Mouse (Mus musculus): Measurements from ENCODE around the gene Adarb1. TPM values are rescaled to one million over a fixed set of nuclear protein-coding genes. Genes with fewer than 3 reads are reported as not detected.

Gene Adarb1
- 15.5 and 19.5 TPM in 2 replicates for polyA plus RNA-seq (2014; fragmentation: Nextera tagmentation; extraction: Ambion mirVana)

DNA sequence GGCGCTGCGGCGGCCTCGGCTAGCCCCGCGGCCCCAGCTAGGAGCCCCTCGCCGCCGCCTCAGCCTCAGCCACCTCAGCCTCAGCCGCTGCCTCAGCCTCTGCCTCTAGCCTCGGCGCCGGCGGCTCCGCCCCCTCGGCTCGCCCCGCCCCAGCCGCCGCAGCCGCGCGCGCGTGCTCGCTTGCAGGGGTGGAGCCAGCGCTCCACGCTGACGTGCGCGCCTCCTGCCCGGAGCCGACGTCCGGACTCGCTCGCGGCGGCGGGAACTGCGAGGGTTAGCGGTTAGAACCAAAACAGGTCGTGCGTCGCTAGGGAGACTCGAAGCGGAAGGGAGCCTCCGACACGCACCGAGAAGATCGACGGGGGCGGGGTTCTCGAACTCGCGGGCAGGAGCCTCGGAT, at the start of gene Adarb1:
Gene Adarb1 (minus strand): TSS at position 133 of the 400 bp plus-strand sequence.
- Histone ChIP-seq H3K27ac (ENCODE audit: low read depth, low read length) (peak within 1 kb of the TSS; percentile 74), H3K4me3 (ENCODE audit: low read depth, low read length) (peak within 1 kb of the TSS; percentile 80), H3K27me3 (ENCODE audit: control insufficient read depth, insufficient read depth, low read length) (peaks cover 4% of the 10 kb centered on the region), H3K9ac (replicated peaks; ENCODE audit: low read depth, low read length) (peak within 1 kb of the TSS; percentile 80), H3K4me2 (ENCODE audit: low read depth, low read length) (peak within 1 kb of the TSS; percentile 93), H3K9me3 (ENCODE audit: control insufficient read depth, low read length) (no peaks in the 10 kb centered on the region), H3K36me3 (ENCODE audit: control insufficient read depth, insufficient read depth, low read length) (no peaks in the 10 kb centered on the region), H3K4me1 (ENCODE audit: control insufficient read depth, insufficient read depth, low read length) (peaks cover 16% of the 10 kb centered on the region)
- peak; percentile 93 for ATAC-seq (ENCODE audit: low read depth)
- WGBS, result under 1% methylated on average over 54 of the region's 57 CpGs

DNA sequence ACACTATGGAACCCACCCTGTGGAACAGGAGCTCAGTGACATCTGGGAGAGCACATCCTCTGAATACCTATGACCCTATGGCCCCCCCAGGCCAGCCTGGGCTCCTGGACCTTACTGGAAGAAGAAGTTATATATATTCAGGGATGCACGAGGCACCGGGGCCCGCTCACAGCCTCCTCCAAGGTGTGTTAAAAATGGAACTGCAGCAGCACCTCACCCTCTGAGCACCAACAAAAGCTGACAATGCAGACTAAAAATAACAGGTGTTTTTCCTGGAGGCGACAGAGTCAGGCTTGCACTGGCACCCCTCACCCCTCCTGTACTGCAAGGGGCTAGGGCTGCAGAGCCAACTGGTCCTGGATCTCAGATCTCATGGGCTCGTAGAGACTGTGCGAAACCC, 49.3 kb upstream of the Adarb1 start:
- Histone ChIP-seq H3K4me3 (ENCODE audit: low read depth, low read length) (no peak overlapping the region), H3K4me1 (ENCODE audit: control insufficient read depth, insufficient read depth, low read length) (no peaks in the 10 kb centered on the region), H3K9ac (replicated peaks; ENCODE audit: low read depth, low read length) (no peak overlapping the region), H3K9me3 (ENCODE audit: control insufficient read depth, low read length) (no peaks in the 10 kb centered on the region), H3K36me3 (ENCODE audit: control insufficient read depth, insufficient read depth, low read length) (no peaks in the 10 kb centered on the region), H3K27ac (ENCODE audit: low read depth, low read length) (no peak overlapping the region), H3K27me3 (ENCODE audit: control insufficient read depth, insufficient read depth, low read length) (no peaks in the 10 kb centered on the region), H3K4me2 (ENCODE audit: low read depth, low read length) (no peak overlapping the region)
- WGBS, result 91% methylated on average over 6 of the region's 6 CpGs
- ATAC-seq (ENCODE audit: low read depth), result no peak

DNA sequence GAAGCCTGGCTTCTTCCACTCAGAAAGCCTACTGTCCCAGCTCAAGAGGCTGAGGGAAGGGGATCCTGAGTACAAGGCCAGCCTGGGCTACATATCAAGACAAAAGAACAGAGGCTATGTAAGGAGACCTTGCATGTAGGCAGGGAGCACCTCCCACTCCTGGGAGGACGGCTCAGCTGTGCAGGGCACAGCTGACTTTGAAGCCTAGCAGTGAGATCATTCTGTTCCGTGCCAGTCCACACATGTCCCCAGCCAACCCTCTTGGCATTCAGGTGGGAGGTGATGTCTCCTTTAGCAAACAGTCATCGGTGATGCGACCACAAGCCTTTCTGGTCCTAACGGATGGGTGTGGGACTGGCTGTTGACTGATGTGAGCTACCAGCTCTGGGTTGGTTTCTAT, 47.8 kb upstream of the Adarb1 start:
- Histone ChIP-seq H3K9ac (replicated peaks; ENCODE audit: low read depth, low read length) (no peak overlapping the region), H3K4me3 (ENCODE audit: low read depth, low read length) (no peak overlapping the region), H3K4me2 (ENCODE audit: low read depth, low read length) (no peak overlapping the region), H3K36me3 (ENCODE audit: control insufficient read depth, insufficient read depth, low read length) (no peaks in the 10 kb centered on the region), H3K9me3 (ENCODE audit: control insufficient read depth, low read length) (no peaks in the 10 kb centered on the region), H3K27ac (ENCODE audit: low read depth, low read length) (no peak overlapping the region), H3K4me1 (ENCODE audit: control insufficient read depth, insufficient read depth, low read length) (no peaks in the 10 kb centered on the region), H3K27me3 (ENCODE audit: control insufficient read depth, insufficient read depth, low read length) (no peaks in the 10 kb centered on the region)
- no peak for ATAC-seq (ENCODE audit: low read depth)
- WGBS, result 83% methylated on average over 5 of the region's 5 CpGs

DNA sequence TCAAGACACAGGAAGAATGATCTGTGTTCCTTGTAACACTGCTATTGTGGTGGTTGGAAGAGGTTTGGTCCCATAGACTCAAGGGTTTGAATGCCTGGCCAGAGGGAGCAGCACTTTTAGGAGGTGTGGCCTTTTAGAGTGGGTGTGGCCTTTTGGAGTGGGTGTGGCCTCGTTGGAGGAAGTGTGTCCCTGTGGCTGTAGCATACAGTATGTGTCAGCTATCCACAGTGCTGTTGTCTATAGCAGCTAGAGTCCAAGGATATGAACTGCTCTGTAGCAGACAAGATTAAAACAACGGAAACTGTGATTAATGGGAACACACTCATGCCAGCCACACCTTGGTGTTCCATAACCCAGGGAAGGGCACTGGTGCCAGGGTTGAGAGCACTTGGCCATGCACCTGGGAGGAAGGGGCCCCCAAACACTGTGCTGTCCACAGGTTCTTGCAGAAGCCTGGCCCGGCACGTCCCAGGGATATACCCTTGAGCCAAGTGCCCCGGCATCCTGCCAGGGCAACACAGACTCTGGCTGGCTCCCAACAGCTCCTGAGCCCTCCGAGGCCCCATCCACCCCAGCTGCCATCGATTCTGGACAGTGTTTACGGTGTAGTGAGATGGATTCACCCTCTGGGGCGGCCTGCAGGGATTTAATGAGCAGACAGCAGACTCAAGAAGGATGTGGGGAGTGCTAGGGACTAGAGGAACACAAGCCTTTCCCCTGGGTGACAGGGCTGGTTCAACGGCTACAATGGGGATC, 46.3 kb upstream of the Adarb1 start:
- H3K27me3 ChIP-seq (ENCODE audit: control insufficient read depth, insufficient read depth, low read length), result no peaks in the 10 kb centered on the region
- no peaks in the 10 kb centered on the region for H3K36me3 ChIP-seq (ENCODE audit: control insufficient read depth, insufficient read depth, low read length)
- ATAC-seq (ENCODE audit: low read depth), result peak; percentile 46; the same call in 1 of the 2 replicates
- no peak overlapping the region for H3K4me3 ChIP-seq (ENCODE audit: low read depth, low read length)
- no peaks in the 10 kb centered on the region for H3K9me3 ChIP-seq (ENCODE audit: control insufficient read depth, low read length)
- WGBS, result 54% methylated on average over 10 of the region's 10 CpGs
- no peak overlapping the region for H3K9ac ChIP-seq (replicated peaks; ENCODE audit: low read depth, low read length)
- no peak overlapping the region for H3K27ac ChIP-seq (ENCODE audit: low read depth, low read length)
- H3K4me2 ChIP-seq (ENCODE audit: low read depth, low read length), result no peak overlapping the region
- no peaks in the 10 kb centered on the region for H3K4me1 ChIP-seq (ENCODE audit: control insufficient read depth, insufficient read depth, low read length)

DNA sequence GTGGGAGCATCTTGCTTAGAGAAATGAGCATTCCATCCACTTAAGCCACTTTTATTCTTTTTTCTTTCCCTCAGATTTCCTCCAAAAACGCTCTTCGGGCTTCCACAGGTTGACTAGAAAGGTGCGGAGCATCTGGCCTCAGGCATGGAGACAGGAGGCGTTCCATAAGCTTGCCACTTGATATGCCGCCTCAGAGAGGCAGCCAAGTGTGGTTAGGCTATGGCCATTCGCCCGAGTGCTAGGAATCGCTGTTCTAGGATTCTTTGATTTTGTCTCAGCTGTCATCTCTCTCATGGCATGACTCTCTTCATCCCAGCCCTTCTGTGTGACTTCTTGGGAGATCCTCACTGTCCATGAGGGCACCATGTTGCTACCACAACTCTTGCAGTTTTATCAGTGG, 43.1 kb upstream of the Adarb1 start:
- no peak overlapping the region for H3K4me3 ChIP-seq (ENCODE audit: low read depth, low read length)
- 94% methylated on average over 8 of the region's 8 CpGs for WGBS
- no peak overlapping the region for H3K9ac ChIP-seq (replicated peaks; ENCODE audit: low read depth, low read length)
- no peak overlapping the region for H3K27ac ChIP-seq (ENCODE audit: low read depth, low read length)
- no peaks in the 10 kb centered on the region for H3K4me1 ChIP-seq (ENCODE audit: control insufficient read depth, insufficient read depth, low read length)
- no peak for ATAC-seq (ENCODE audit: low read depth)
- no peaks in the 10 kb centered on the region for H3K36me3 ChIP-seq (ENCODE audit: control insufficient read depth, insufficient read depth, low read length)
- H3K27me3 ChIP-seq (ENCODE audit: control insufficient read depth, insufficient read depth, low read length), result no peaks in the 10 kb centered on the region
- no peak overlapping the region for H3K4me2 ChIP-seq (ENCODE audit: low read depth, low read length)
- no peaks in the 10 kb centered on the region for H3K9me3 ChIP-seq (ENCODE audit: control insufficient read depth, low read length)

DNA sequence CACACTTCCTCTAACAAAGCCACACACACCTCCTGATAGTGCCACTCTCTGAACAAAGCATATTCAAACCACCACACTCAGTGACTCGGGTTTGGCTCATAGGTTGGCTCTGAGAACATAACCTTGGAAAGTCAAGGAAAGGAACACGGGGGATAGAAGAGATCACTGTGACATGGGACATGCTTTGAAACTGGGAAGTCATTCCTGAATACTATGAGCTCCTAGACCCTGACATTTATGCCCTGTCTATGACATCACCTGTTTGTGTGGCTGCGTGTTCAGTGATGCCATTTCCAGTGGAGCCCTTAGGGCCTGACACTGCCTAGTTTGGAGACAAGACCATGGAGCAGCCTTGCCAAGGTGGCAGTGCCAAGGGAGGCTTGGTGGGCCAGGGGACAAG, 39.6 kb upstream of the Adarb1 start:
- WGBS, result 89% methylated on average over 3 of the region's 3 CpGs
- Histone ChIP-seq H3K27me3 (ENCODE audit: control insufficient read depth, insufficient read depth, low read length) (no peaks in the 10 kb centered on the region), H3K4me1 (ENCODE audit: control insufficient read depth, insufficient read depth, low read length) (no peaks in the 10 kb centered on the region), H3K4me2 (ENCODE audit: low read depth, low read length) (no peak overlapping the region), H3K9ac (replicated peaks; ENCODE audit: low read depth, low read length) (no peak overlapping the region), H3K4me3 (ENCODE audit: low read depth, low read length) (no peak overlapping the region), H3K9me3 (ENCODE audit: control insufficient read depth, low read length) (no peaks in the 10 kb centered on the region), H3K36me3 (ENCODE audit: control insufficient read depth, insufficient read depth, low read length) (no peaks in the 10 kb centered on the region), H3K27ac (ENCODE audit: low read depth, low read length) (no peak overlapping the region)
- ATAC-seq (ENCODE audit: low read depth), result no peak

DNA sequence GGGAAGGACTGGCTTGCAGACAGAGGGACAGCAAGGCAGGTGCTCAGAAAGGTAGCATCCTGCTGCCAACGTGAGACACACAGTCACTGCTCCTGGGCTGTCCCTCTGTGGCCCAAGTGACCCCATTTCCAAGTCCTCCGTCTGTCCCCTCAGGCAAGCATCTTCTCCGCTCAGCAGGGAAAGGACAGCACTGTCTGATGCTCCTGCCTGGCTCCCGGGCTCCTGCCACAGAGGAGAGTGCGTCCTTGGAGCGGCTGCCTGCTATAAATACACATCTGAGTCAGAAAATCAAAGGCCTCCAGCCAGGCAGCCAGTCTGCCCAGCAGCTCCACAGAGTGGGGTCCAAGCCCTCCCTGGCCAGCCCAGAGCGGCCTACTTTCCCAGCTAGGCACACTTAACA, 38.4 kb upstream of the Adarb1 start:
- Histone ChIP-seq H3K27ac (ENCODE audit: low read depth, low read length) (no peak overlapping the region), H3K4me1 (ENCODE audit: control insufficient read depth, insufficient read depth, low read length) (no peaks in the 10 kb centered on the region), H3K4me2 (ENCODE audit: low read depth, low read length) (no peak overlapping the region), H3K9ac (replicated peaks; ENCODE audit: low read depth, low read length) (no peak overlapping the region), H3K4me3 (ENCODE audit: low read depth, low read length) (no peak overlapping the region), H3K27me3 (ENCODE audit: control insufficient read depth, insufficient read depth, low read length) (no peaks in the 10 kb centered on the region), H3K9me3 (ENCODE audit: control insufficient read depth, low read length) (no peaks in the 10 kb centered on the region), H3K36me3 (ENCODE audit: control insufficient read depth, insufficient read depth, low read length) (no peaks in the 10 kb centered on the region)
- no peak for ATAC-seq (ENCODE audit: low read depth)
- 45% methylated on average over 7 of the region's 7 CpGs for WGBS

DNA sequence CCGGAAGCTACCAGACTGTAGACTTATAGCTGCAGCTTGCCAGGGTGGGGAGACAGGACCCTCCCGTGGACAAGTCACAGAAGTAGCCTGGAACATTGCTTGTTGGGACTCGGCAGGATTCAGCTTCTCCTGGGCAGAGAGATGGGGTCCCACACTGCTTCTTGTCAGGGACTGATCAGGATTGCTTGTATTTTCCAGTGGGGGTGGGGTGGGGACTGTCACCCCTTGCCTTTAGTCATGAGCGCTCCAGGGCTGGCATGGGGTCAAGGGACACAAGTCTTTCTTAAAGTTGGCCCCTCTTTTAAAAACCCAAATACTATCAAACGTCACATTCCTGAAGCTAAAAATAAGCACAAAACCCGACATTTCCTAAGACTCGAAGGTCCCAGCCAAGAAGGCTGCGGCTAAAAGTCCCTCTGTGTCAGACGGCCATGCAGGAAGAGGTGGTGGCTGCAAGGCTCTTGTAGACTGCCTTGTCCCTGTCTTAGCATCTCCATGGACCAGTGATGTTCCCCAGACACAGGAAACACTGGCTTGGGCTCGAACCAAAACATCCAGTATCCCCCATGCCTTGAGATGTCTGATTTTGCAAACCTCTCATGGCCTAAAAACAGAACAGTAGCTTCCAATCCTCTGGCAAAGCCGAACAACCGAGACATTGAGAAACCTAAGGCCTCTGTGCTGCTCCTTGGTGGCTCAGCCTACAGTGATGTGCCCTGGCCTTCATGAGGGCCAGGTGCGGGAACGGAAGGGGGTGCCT, 37.4 kb upstream of the Adarb1 start:
- 90% methylated on average over 14 of the region's 14 CpGs for WGBS

DNA sequence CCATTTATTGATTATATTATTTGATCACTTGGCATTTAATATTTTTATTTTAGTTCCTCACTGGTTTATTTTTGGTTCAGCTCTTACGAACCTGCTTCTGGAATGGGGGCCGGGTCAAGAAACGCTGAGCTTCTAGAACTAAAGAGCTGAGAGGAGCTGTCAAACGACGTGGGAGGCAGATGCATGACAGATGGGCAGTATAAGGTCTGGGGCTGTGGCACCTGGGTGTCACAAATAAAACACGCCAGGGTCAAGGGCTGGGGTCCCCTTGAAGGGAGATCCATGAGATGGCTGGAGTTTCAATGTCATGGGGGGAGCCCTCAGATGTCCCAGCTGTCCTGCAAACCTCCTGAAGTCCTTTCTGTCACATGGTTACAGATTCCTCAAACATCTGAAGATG, 36.7 kb upstream of the Adarb1 start:
- Histone ChIP-seq H3K9me3 (ENCODE audit: control insufficient read depth, low read length) (no peaks in the 10 kb centered on the region), H3K4me3 (ENCODE audit: low read depth, low read length) (no peak overlapping the region), H3K36me3 (ENCODE audit: control insufficient read depth, insufficient read depth, low read length) (no peaks in the 10 kb centered on the region), H3K27ac (ENCODE audit: low read depth, low read length) (no peak overlapping the region), H3K27me3 (ENCODE audit: control insufficient read depth, insufficient read depth, low read length) (no peaks in the 10 kb centered on the region), H3K4me2 (ENCODE audit: low read depth, low read length) (no peak overlapping the region), H3K9ac (replicated peaks; ENCODE audit: low read depth, low read length) (no peak overlapping the region), H3K4me1 (ENCODE audit: control insufficient read depth, insufficient read depth, low read length) (no peaks in the 10 kb centered on the region)
- ATAC-seq (ENCODE audit: low read depth), result no peak
- WGBS, result 72% methylated on average over 6 of the region's 6 CpGs

More for the DNA sequence above, 37.4 kb upstream of the Adarb1 start:
- Histone ChIP-seq H3K36me3 (ENCODE audit: control insufficient read depth, insufficient read depth, low read length) (no peaks in the 10 kb centered on the region), H3K9ac (replicated peaks; ENCODE audit: low read depth, low read length) (no peak overlapping the region), H3K9me3 (ENCODE audit: control insufficient read depth, low read length) (no peaks in the 10 kb centered on the region), H3K4me2 (ENCODE audit: low read depth, low read length) (no peak overlapping the region), H3K27me3 (ENCODE audit: control insufficient read depth, insufficient read depth, low read length) (no peaks in the 10 kb centered on the region), H3K4me3 (ENCODE audit: low read depth, low read length) (no peak overlapping the region), H3K27ac (ENCODE audit: low read depth, low read length) (no peak overlapping the region), H3K4me1 (ENCODE audit: control insufficient read depth, insufficient read depth, low read length) (no peaks in the 10 kb centered on the region)
- ATAC-seq (ENCODE audit: low read depth), result no peak
